Mouse (Mus musculus) embryonic facial prominence, embryonic 15.5 days (tissue): Measurements from ENCODE around the gene Nudt14. TPM values are rescaled to one million over a fixed set of nuclear protein-coding genes. Genes with fewer than 3 reads are reported as not detected.

Experiments used
- ATAC-seq: fragments of 200-750 bp; cut with Nextera tagmentation; 2 replicates; pipeline ENCODE4 v1.8.0; 2017; ENCODE audit warnings: low read depth, moderate TSS enrichment; ENCODE audit not compliant: insufficient number of reproducible peaks, low FRiP score, low TSS enrichment
- H3K27ac ChIP-seq: fragments of 300-500 bp; sonication (generic); replicated peaks from 2 replicates; pipeline ENCODE4 v1.5.1; 2015; ENCODE audit warnings: mild to moderate bottlenecking, inconsistent platforms
- H3K27me3 ChIP-seq: fragments of 300-500 bp; sonication (generic); 2 replicates; pipeline ENCODE4 v1.6.1; 2015; ENCODE audit warnings: inconsistent platforms
- H3K36me3 ChIP-seq: fragments of 300-500 bp; sonication (generic); 2 replicates; pipeline ENCODE4 v1.6.1; 2015; ENCODE audit warnings: mild to moderate bottlenecking, inconsistent platforms
- H3K4me1 ChIP-seq: fragments of 300-500 bp; sonication (generic); 2 replicates; pipeline ENCODE4 v1.6.1; 2015; ENCODE audit warnings: inconsistent platforms
- H3K4me2 ChIP-seq: fragments of 300-500 bp; sonication (generic); replicated peaks from 2 replicates; pipeline ENCODE4 v1.6.1; 2015; ENCODE audit warnings: mild to moderate bottlenecking, inconsistent platforms
- H3K4me3 ChIP-seq: fragments of 300-500 bp; sonication (generic); replicated peaks from 2 replicates; pipeline ENCODE4 v1.5.1; 2015; ENCODE audit warnings: mild to moderate bottlenecking, inconsistent platforms
- H3K9ac ChIP-seq: fragments of 300-500 bp; sonication (generic); 2 replicates; pipeline ENCODE4 v1.6.1; 2015; ENCODE audit warnings: inconsistent platforms
- H3K9me3 ChIP-seq: fragments of 300-500 bp; sonication (generic); replicated peaks from 2 replicates; pipeline ENCODE4 v1.6.1; 2016; ENCODE audit warnings: inconsistent platforms
- WGBS: fragments of 180-500 bp; shearing (Covaris S2); methylation state at CpG from one replicate; pipeline ENCODE4 v1.1.7; 2015; 5-methylcytosine and 5-hydroxymethylcytosine counted together
- microRNA-seq: library from miRNA; unstranded; fragments of <30 nt; microRNA quantifications from one replicate; pipeline ENCODE4, GENCODE M21; 2016; ENCODE audit warnings: borderline number of aligned reads
- polyA plus RNA-seq: library from polyadenylated mRNA; unstranded; fragments of >200 nt; fragmentation: Nextera tagmentation; extraction: Ambion mirVana; gene quantifications from 2 replicates; pipeline ENCODE4 v1.2.1, GENCODE M21; 2015

Gene Nudt14
- polyA plus RNA-seq, 1 experiment from 2014 or later = 94.7 TPM

DNA sequence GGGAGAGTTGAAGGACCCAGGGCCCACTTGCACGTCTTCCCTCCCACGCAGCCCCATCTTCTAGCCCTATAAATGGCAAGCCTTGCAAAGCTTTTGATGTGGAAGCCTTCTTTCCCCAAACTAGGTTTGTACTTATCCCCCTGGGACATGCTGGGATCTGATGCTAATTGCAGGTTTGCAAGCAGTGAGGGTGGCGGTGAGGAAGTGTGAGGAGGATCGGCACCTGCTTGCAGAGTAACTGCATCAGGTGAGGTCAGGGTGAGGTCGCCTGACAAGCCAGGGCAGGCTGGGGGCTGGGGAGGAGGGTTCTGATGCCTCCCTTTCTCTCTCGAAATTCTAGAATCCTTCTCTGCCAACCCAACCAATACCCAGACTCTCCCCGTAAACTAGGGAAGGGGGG is 56.5 kb downstream of the Nudt14 start:
- Histone ChIP-seq H3K27ac (no peak overlapping the region), H3K4me1 (peaks cover 8% of the 10 kb centered on the region; the same call in 1 of the 2 replicates), H3K4me2 (no peak overlapping the region), H3K9ac (no peak overlapping the region), H3K9me3 (no peaks in the 10 kb centered on the region), H3K27me3 (no peaks in the 10 kb centered on the region), H3K36me3 (no peaks in the 10 kb centered on the region), H3K4me3 (no peak overlapping the region)
- WGBS = 44% methylated on average over 7 of the region's 7 CpGs
- no peak for ATAC-seq

Small RNAs within 50 kb of the gene (microRNA-seq; reads per million reads assigned to microRNA genes)
- gene Mir6941 = not detected

Other genes with a start within 250 kb of the Nudt14 start
- 25.0 and 28.4 TPM in 2 replicates for gene Cep170b, start 221.7 kb downstream of the Nudt14 start, polyA plus RNA-seq
- gene Pld4, start 181.5 kb downstream of the Nudt14 start, polyA plus RNA-seq = 13.4 and 15.3 TPM in 2 replicates
- 8.5 and 10.3 TPM in 2 replicates for gene Ahnak2, start 139.5 kb downstream of the Nudt14 start, polyA plus RNA-seq
- 10.9 and 16.5 TPM in 2 replicates for gene Clba1, start 133.2 kb downstream of the Nudt14 start, polyA plus RNA-seq
- 99.7 and 110 TPM in 2 replicates for gene Cdca4, start 112.7 kb downstream of the Nudt14 start, polyA plus RNA-seq
- 0.35 and 0.41 TPM in 2 replicates for gene Gpr132, start 73.9 kb downstream of the Nudt14 start, polyA plus RNA-seq
- gene Jag2, start 12.3 kb downstream of the Nudt14 start, polyA plus RNA-seq = 13.0 and 14.3 TPM in 2 replicates
- gene Btbd6, start 34.4 kb upstream of the Nudt14 start, polyA plus RNA-seq = 28.9 and 31.5 TPM in 2 replicates
- gene Brf1, start 58.6 kb upstream of the Nudt14 start, polyA plus RNA-seq = 62.4 and 70.9 TPM in 2 replicates
- 17.4 and 19.9 TPM in 2 replicates for gene Pacs2, start 72.4 kb upstream of the Nudt14 start, polyA plus RNA-seq
- gene Tex22, start 132.4 kb upstream of the Nudt14 start, polyA plus RNA-seq = 0.20 TPM in 1 of 2 replicates, not detected in the other
- 14.7 and 15.6 TPM in 2 replicates for gene Mta1, start 156.2 kb upstream of the Nudt14 start, polyA plus RNA-seq
- 150 and 162 TPM in 2 replicates for gene Crip2, start 198.1 kb upstream of the Nudt14 start, polyA plus RNA-seq
- gene Crip1, start 204.2 kb upstream of the Nudt14 start, polyA plus RNA-seq = 436 and 462 TPM in 2 replicates
- gene Tedc1, start 214.3 kb upstream of the Nudt14 start, polyA plus RNA-seq = 29.6 and 36.8 TPM in 2 replicates
- gene Tmem121, start 243.8 kb upstream of the Nudt14 start, polyA plus RNA-seq = 17.0 and 17.5 TPM in 2 replicates